Mouse (Mus musculus) kidney, adult 18-20 months (tissue): ENCODE results near the gene Ubald1.

ENCODE experiments used
- DNase-seq: peaks from one replicate; pipeline ENCODE4 v3.0.0; 2021

The Ubald1 gene

GRCm38 (mm10) chr16:4898881-4899280, 18.8 kb upstream of the Ubald1 start:
- DNase-seq: no peak

- no peak for DNase-seq
Observed at GRCm38 (mm10) chr16:4897146-4897730, 17.1 kb upstream of the Ubald1 start.

GRCm38 (mm10) chr16:4896249-4897027, 16.3 kb upstream of the Ubald1 start:
- DNase-seq: peak; percentile 64

- DNase-seq: no peak
Observed at GRCm38 (mm10) chr16:4894201-4894908, 14.2 kb upstream of the Ubald1 start.

- DNase-seq: no peak
Observed at GRCm38 (mm10) chr16:4892171-4892570, 12.1 kb upstream of the Ubald1 start.

- DNase-seq: no peak
Observed at GRCm38 (mm10) chr16:4890201-4890709, 10.1 kb upstream of the Ubald1 start.

GRCm38 (mm10) chr16:4886690-4887020, 6.5 kb upstream of the Ubald1 start:
- no peak for DNase-seq

GRCm38 (mm10) chr16:4885760-4886689, 5.9 kb upstream of the Ubald1 start, which contains the start of gene Mgrn1:
TSS of gene Mgrn1 (plus strand) at chr16:4886249.
- DNase-seq: peak; percentile 88

- no peak for DNase-seq
Observed at GRCm38 (mm10) chr16:4884930-4885329, 4.8 kb upstream of the Ubald1 start.

GRCm38 (mm10) chr16:4881400-4882351, 1.6 kb upstream of the Ubald1 start:
- DNase-seq: peak; percentile 64

- peak; percentile 91 for DNase-seq
Observed at GRCm38 (mm10) chr16:4879708-4880124, 399 bp downstream of the Ubald1 start.

GRCm38 (mm10) chr16:4879101-4879707, 911 bp downstream of the Ubald1 start:
- DNase-seq: no peak

- no peak for DNase-seq
Observed at GRCm38 (mm10) chr16:4878192-4878885, 1.8 kb downstream of the Ubald1 start.

GRCm38 (mm10) chr16:4877701-4878100, 2.4 kb downstream of the Ubald1 start:
- no peak for DNase-seq

GRCm38 (mm10) chr16:4877195-4877594, 2.9 kb downstream of the Ubald1 start:
- no peak for DNase-seq

GRCm38 (mm10) chr16:4876033-4876680, 4.0 kb downstream of the Ubald1 start:
- DNase-seq: peak; percentile 87

- no peak for DNase-seq
Observed at GRCm38 (mm10) chr16:4875198-4876032, 4.7 kb downstream of the Ubald1 start.

- DNase-seq: no peak
Observed at GRCm38 (mm10) chr16:4871926-4872325, 8.2 kb downstream of the Ubald1 start.

GRCm38 (mm10) chr16:4870490-4870889, 9.6 kb downstream of the Ubald1 start:
- DNase-seq: no peak
